Mouse (Mus musculus) cortical plate, adult 2 months (tissue): ENCODE measurements around the gene Pvrig.

ENCODE experiments used
- CTCF ChIP-seq: fragments of 200-500 bp; IDR thresholded peaks from 2 replicates; pipeline ENCODE4 v1.5.1; 2011; ENCODE audit warnings: mild to moderate bottlenecking, control low read depth, low read length; ENCODE audit not compliant: insufficient read depth; ENCODE audit errors: extremely low read depth
- POLR2A ChIP-seq: fragments of 200-500 bp; IDR thresholded peaks from 2 replicates; pipeline ENCODE4 v1.6.1; 2011; ENCODE audit warnings: mild to moderate bottlenecking, low read length, control low read depth; ENCODE audit not compliant: insufficient read depth; ENCODE audit errors: extremely low read depth

DNA sequence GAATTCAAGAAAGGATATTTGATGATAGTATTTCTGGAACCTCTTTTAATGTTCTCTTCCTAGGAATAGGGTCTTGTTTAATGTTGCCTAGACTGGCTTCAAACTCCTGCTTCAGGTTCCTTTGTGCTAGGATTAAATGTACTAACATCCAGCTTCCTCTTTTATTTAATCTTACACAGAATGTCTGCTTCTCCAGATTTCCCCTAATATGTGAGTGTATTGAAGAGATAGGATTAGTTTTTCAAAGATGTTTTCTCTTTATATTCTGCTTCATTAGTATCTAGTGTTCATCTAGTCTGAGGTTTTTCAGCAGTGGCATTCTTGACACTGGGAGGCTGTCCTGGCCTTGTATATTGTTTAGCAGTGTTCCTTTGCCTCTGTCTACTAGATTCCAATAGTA lies 47.6 kb upstream of the Pvrig start:
- TF ChIP-seq CTCF: no peak
- TF ChIP-seq POLR2A: no peak
